Mouse (Mus musculus): ENCODE results near the gene Fbp2.

- TF ChIP-seq EP300 (IDR thresholded peaks at IDR 0.05; ENCODE audit: low read depth) (no peak), CTCF (IDR thresholded peaks at IDR 0.05; ENCODE audit: low read depth) (no peak)
These were observed 4.7 kb upstream of the Fbp2 start for GRCm38 (mm10) chr13:62862875-62863274.
